Mouse (Mus musculus) ES-E14 (cell line): ENCODE measurements around the gene Cog5.

Experiments used
- CHD2 ChIP-seq: IDR thresholded peaks from 2 replicates; pipeline ENCODE4 v1.6.1; 2014; ENCODE audit warnings: mild to moderate bottlenecking, low read depth, low read length, inconsistent platforms
- HCFC1 ChIP-seq: IDR thresholded peaks from 2 replicates; pipeline ENCODE4 v1.6.1; 2012; ENCODE audit warnings: low read length, inconsistent platforms, borderline replicate concordance; ENCODE audit not compliant: insufficient read depth
- MAFK ChIP-seq: IDR thresholded peaks from 2 replicates; pipeline ENCODE4 v1.6.1; 2014; ENCODE audit warnings: mild to moderate bottlenecking, low read depth, low read length, inconsistent platforms; ENCODE audit not compliant: insufficient read depth
- ZC3H11A ChIP-seq: IDR thresholded peaks from 2 replicates; pipeline ENCODE4 v1.6.1; 2012; ENCODE audit warnings: low read depth, mild to moderate bottlenecking, inconsistent platforms, low read length, borderline replicate concordance
- ZNF384 ChIP-seq: IDR thresholded peaks from 2 replicates; pipeline ENCODE4 v1.6.1; 2012; ENCODE audit warnings: low read depth, low read length, inconsistent platforms

GRCm38 (mm10) chr12:31686679-31687078, 32.0 kb downstream of the Cog5 start:
- TF ChIP-seq ZC3H11A (no peak), CHD2 (no peak), HCFC1 (no peak), MAFK (no peak), ZNF384 (no peak)
